Mouse (Mus musculus) forebrain, embryonic 16.5 days (tissue): Measurements from ENCODE around the gene Rcn3. TPM values are rescaled to one million over a fixed set of nuclear protein-coding genes. Genes with fewer than 3 reads are reported as not detected.
"Not testable (repeated sequence)": the region's sequence is repeated elsewhere in the genome, so short reads cannot be mapped to it uniquely, and the experiment has no call there.

Experiments used
- ATAC-seq: fragments of 200-750 bp; cut with Nextera tagmentation; 2 replicates; pipeline ENCODE4 v1.8.0; 2017; ENCODE audit warnings: mild to moderate bottlenecking, moderate library complexity
- H3K27ac ChIP-seq: fragments of 300-500 bp; sonication (generic); 2 replicates; pipeline ENCODE4 v1.5.1; 2014; ENCODE audit warnings: low read length, control low read depth
- H3K27me3 ChIP-seq: fragments of 300-500 bp; sonication (generic); replicated peaks from 2 replicates; pipeline ENCODE4 v1.6.1; 2014; ENCODE audit warnings: low read length; ENCODE audit not compliant: control insufficient read depth, insufficient read depth
- H3K36me3 ChIP-seq: fragments of 300-500 bp; sonication (generic); 2 replicates; pipeline ENCODE4 v1.6.1; 2014; ENCODE audit not compliant: control insufficient read depth, insufficient read depth
- H3K4me1 ChIP-seq: fragments of 300-500 bp; sonication (generic); replicated peaks from 2 replicates; pipeline ENCODE4 v1.6.1; 2014; ENCODE audit warnings: low read length; ENCODE audit not compliant: control insufficient read depth, insufficient read depth
- H3K4me2 ChIP-seq: fragments of 300-500 bp; sonication (generic); 2 replicates; pipeline ENCODE4 v1.6.1; 2014; ENCODE audit warnings: mild to moderate bottlenecking, low read length, control low read depth
- H3K4me3 ChIP-seq: fragments of 300-500 bp; sonication (generic); replicated peaks from 2 replicates; pipeline ENCODE4 v1.5.1; 2014; ENCODE audit warnings: mild to moderate bottlenecking, low read length, control low read depth
- H3K9ac ChIP-seq: fragments of 300-500 bp; sonication (generic); replicated peaks from 2 replicates; pipeline ENCODE4 v1.6.1; 2014; ENCODE audit warnings: low read depth, low read length, control low read depth
- H3K9me3 ChIP-seq: fragments of 300-500 bp; sonication (generic); 2 replicates; pipeline ENCODE4 v1.6.1; 2016; ENCODE audit warnings: low read length; ENCODE audit not compliant: control insufficient read depth
- WGBS: fragments of 180-500 bp; shearing (Covaris S2); extraction: QIAGEN DNeasy Blood & Tissue Kit; methylation state at CpG from one replicate; pipeline ENCODE4 v1.1.7; 2014; 5-methylcytosine and 5-hydroxymethylcytosine counted together
- polyA plus RNA-seq: library from polyadenylated mRNA; unstranded; fragments of >200 nt; fragmentation: Nextera tagmentation; extraction: Ambion mirVana; gene quantifications from 2 replicates; pipeline ENCODE4 v1.2.1, GENCODE M21; 2015

Rcn3 gene
- polyA plus RNA-seq, 1 experiment from 2014 or later, result 50.8 TPM

DNA sequence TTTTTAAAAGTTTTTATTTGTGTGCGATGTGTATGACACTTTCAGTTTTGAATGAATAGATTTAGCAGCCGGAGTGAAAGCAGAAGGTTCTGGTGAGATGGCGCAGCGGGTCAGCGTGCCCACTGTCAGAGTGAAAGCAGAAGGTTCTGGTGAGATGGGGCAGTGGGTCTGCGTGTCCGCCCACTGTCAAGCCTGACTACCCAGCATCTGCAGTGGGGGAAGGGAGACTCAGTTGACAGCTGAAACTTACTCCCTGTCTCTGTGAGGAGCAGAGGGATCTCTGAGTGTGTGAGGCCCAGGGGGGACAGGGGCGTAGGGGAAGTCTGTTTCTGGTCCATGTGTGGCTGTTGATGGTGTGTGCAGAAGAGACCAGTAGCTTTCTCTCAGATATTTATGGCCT lies 25.5 kb upstream of the Rcn3 start:
- Histone ChIP-seq H3K9me3 (no peaks in the 10 kb centered on the region), H3K4me2 (no peak overlapping the region), H3K36me3 (peaks cover 21% of the 10 kb centered on the region), H3K4me3 (no peak overlapping the region), H3K27ac (no peak overlapping the region), H3K27me3 (no peaks in the 10 kb centered on the region), H3K4me1 (peaks cover 8% of the 10 kb centered on the region), H3K9ac (no peak overlapping the region)
- 87% methylated on average over 8 of the region's 8 CpGs for WGBS
- no peak for ATAC-seq

- Histone ChIP-seq H3K4me2 (no peak overlapping the region), H3K27me3 (no peaks in the 10 kb centered on the region), H3K27ac (no peak overlapping the region), H3K4me3 (no peak overlapping the region), H3K4me1 (no peaks in the 10 kb centered on the region), H3K36me3 (no peaks in the 10 kb centered on the region; the same call in 1 of the 2 replicates), H3K9ac (no peak overlapping the region), H3K9me3 (no peaks in the 10 kb centered on the region)
- WGBS, result 87% methylated on average over 2 of the region's 2 CpGs
- no peak for ATAC-seq
These were observed 21.5 kb upstream of the Rcn3 start for GRCm38 (mm10) chr7:45113476-45113875.

GRCm38 (mm10) chr7:45112529-45112928 lies 20.5 kb upstream of the Rcn3 start:
- Histone ChIP-seq H3K27me3 (no peaks in the 10 kb centered on the region), H3K9ac (no peak overlapping the region), H3K4me2 (no peak overlapping the region), H3K36me3 (no peaks in the 10 kb centered on the region), H3K9me3 (no peaks in the 10 kb centered on the region), H3K4me3 (no peak overlapping the region), H3K4me1 (no peaks in the 10 kb centered on the region), H3K27ac (no peak overlapping the region)
- ATAC-seq, result no peak
- 81% methylated on average over 3 of the region's 3 CpGs for WGBS

GRCm38 (mm10) chr7:45111940-45112339 lies 19.9 kb upstream of the Rcn3 start:
- Histone ChIP-seq H3K4me2 (no peak overlapping the region), H3K4me3 (no peak overlapping the region), H3K27ac (no peak overlapping the region), H3K36me3 (no peaks in the 10 kb centered on the region), H3K9ac (no peak overlapping the region), H3K9me3 (no peaks in the 10 kb centered on the region), H3K4me1 (no peaks in the 10 kb centered on the region), H3K27me3 (no peaks in the 10 kb centered on the region)
- ATAC-seq, result no peak
- 69% methylated on average over 2 of the region's 2 CpGs for WGBS

DNA sequence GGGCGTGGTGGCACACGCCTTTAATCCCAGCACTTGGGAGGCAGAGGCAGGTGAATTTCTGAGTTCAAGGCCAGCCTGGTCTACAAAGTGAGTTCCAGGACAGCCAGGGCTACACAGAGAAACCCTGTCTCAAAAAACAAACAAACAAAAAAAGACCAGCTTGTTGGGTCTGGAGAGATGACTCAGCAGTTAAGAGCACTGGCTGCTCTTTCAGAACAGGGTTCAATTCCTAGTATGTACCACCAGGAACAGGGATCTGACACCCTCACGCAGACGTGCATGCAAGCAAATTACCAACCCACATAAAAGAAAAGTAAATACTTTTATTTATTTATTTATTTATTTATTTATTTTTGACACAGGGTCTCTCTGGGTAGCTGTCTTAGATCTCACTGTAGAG lies 18.1 kb upstream of the Rcn3 start:
- WGBS, result 89% methylated on average over 4 of the region's 4 CpGs
- not testable (repeated sequence) for H3K9ac ChIP-seq, H3K4me1 ChIP-seq, H3K4me3 ChIP-seq, ATAC-seq, H3K27me3 ChIP-seq, H3K27ac ChIP-seq, H3K4me2 ChIP-seq, H3K9me3 ChIP-seq, H3K36me3 ChIP-seq

DNA sequence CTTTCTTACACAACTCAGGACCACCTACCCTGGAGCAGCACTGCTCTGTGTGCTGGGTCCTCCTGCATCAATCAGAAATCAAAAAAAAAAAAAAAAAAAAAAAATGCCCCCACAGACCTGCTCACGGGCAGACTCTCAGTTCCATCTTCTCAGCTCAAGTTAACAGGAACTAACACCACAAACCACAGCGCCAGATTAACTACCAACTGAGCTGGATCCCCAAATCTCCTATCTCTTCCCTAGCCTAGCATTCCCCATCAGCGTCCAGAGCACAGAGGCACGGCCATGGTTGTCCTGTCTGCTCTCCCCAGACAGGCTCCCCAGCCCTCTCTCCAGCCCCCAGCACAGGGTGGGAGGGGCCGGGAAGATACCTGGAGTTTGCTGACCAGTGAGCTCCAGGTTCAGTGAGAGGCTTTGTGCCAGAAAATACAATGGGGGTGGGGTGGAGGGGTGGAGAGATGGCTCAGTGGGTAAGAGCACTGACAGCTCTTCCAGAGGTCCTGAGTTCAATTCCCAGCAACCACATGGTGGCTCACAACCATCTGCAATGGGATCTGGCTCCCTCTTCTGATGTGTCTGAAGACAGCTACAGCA lies 15.1 kb upstream of the Rcn3 start:
- Histone ChIP-seq H3K36me3 (no peaks in the 10 kb centered on the region), H3K4me2 (no peak overlapping the region), H3K4me1 (no peaks in the 10 kb centered on the region), H3K27ac (no peak overlapping the region), H3K27me3 (no peaks in the 10 kb centered on the region), H3K9me3 (no peaks in the 10 kb centered on the region), H3K9ac (no peak overlapping the region), H3K4me3 (no peak overlapping the region)
- no peak for ATAC-seq
- WGBS, result 56% methylated on average over 5 of the region's 5 CpGs

DNA sequence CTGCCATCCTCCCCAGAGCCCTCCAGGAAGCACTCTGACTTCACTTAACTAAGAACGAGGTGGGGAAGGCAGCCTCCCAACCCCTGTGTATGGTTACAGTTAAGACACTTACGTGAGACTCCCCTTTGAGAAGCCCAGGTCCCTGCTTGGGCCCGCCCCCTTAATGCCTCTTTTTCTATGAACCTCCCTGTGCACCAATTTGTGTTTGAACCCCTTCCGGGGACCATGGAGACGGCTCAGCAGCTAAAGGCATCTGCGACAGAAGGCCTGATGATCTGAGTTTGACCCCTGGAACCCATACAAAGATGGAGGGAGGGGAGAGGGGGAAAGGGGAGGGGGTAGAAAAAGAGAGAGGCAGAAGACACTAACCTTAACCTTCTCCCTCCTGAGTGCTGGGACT lies 14.4 kb upstream of the Rcn3 start:
- Histone ChIP-seq H3K36me3 (no peaks in the 10 kb centered on the region), H3K27me3 (no peaks in the 10 kb centered on the region), H3K27ac (no peak overlapping the region), H3K9me3 (no peaks in the 10 kb centered on the region), H3K4me3 (no peak overlapping the region), H3K4me1 (no peaks in the 10 kb centered on the region), H3K9ac (no peak overlapping the region), H3K4me2 (no peak overlapping the region)
- no peak for ATAC-seq
- 31% methylated on average over 6 of the region's 6 CpGs for WGBS

GRCm38 (mm10) chr7:45105491-45105890 lies 13.5 kb upstream of the Rcn3 start:
- H3K9ac ChIP-seq, result no peak overlapping the region
- no peaks in the 10 kb centered on the region for H3K27me3 ChIP-seq
- WGBS, result 80% methylated on average over 8 of the region's 8 CpGs
- H3K27ac ChIP-seq, result no peak overlapping the region
- H3K4me1 ChIP-seq, result no peaks in the 10 kb centered on the region
- H3K9me3 ChIP-seq, result no peaks in the 10 kb centered on the region
- no peaks in the 10 kb centered on the region for H3K36me3 ChIP-seq
- no peak overlapping the region for H3K4me3 ChIP-seq
- H3K4me2 ChIP-seq, result no peak overlapping the region
- no peak for ATAC-seq

DNA sequence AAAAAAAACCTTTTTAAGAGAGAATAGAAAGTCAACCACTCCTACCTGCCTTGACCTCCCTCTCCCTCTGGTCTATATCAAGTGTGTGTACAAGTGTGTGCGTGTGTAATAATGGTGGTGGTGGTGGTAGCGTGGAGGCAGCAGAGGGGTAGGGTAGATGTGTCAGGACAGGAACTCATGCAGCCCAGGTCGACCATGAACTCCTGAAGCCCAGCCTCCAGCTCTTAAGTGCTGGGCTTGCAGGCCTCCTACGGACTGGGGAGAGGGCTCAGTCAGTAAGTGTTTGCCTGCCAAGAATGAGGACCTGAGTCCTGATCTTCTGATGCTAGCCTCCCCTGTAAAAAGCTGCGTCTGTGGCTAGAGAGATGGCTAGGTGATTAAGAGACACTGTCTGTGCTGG lies 12.9 kb upstream of the Rcn3 start:
- Histone ChIP-seq H3K27me3 (no peaks in the 10 kb centered on the region), H3K36me3 (no peaks in the 10 kb centered on the region), H3K9ac (no peak overlapping the region), H3K4me1 (no peaks in the 10 kb centered on the region), H3K9me3 (no peaks in the 10 kb centered on the region), H3K4me3 (no peak overlapping the region), H3K4me2 (no peak overlapping the region), H3K27ac (no peak overlapping the region)
- 84% methylated on average over 5 of the region's 5 CpGs for WGBS
- no peak for ATAC-seq

GRCm38 (mm10) chr7:45103652-45104180 lies 11.7 kb upstream of the Rcn3 start, which contains the start of gene Fcgrt:
TSS of gene Fcgrt (minus strand) at chr7:45103851.
- Histone ChIP-seq H3K9ac (no peak within 1 kb of the TSS), H3K4me2 (no peak within 1 kb of the TSS), H3K4me1 (no peaks in the 10 kb centered on the region), H3K4me3 (no peak within 1 kb of the TSS), H3K9me3 (no peaks in the 10 kb centered on the region), H3K27ac (no peak within 1 kb of the TSS), H3K27me3 (no peaks in the 10 kb centered on the region), H3K36me3 (no peaks in the 10 kb centered on the region)
- no peak for ATAC-seq
- 75% methylated on average over 7 of the region's 7 CpGs for WGBS
